Mouse (Mus musculus) heart, postnatal 10 days (tissue): ENCODE results near the gene Krt32. TPM values are rescaled to one million over a fixed set of nuclear protein-coding genes. Genes with fewer than 3 reads are reported as not detected.

Source experiments
- DNase-seq, 2 experiments: peaks; one replicate each; pipeline ENCODE4 v3.0.0; 2021
- intact Hi-C: fragments of 180-260 bp; cut with DNase I; formaldehyde crosslinking; loops from one replicate; pipeline ENCODE4 v1.15.1; 2025
- total RNA-seq, 2 experiments: library from RNA; stranded (reverse); gene quantifications; 2 replicates each; pipeline ENCODE4 v1.2.3; 2021

The Krt32 gene
- total RNA-seq: not detected

- intact Hi-C loops: no loop called here
- no peak for DNase-seq
These were observed at the start of gene Krt32 for GRCm38 (mm10) chr11:100087861-100088260. Krt32 (minus strand) TSS chr11:100088226.

GRCm38 (mm10) chr11:100137693-100138092, 49.7 kb upstream of the Krt32 start:
- no peak for DNase-seq
- intact Hi-C loops: no loop called here

- DNase-seq: no peak
- intact Hi-C loops: no loop called here
These were observed 48.5 kb upstream of the Krt32 start for GRCm38 (mm10) chr11:100136559-100136958.

GRCm38 (mm10) chr11:100135731-100136130, 47.7 kb upstream of the Krt32 start, which contains the start of gene Krt15:
Krt15 (minus strand) TSS chr11:100135928.
- DNase-seq: no peak
- intact Hi-C loops: no loop called here

GRCm38 (mm10) chr11:100124901-100125300, 36.9 kb upstream of the Krt32 start:
- DNase-seq: no peak
- intact Hi-C loops: no loop called here

- intact Hi-C loops: no loop called here
- no peak for DNase-seq
These were observed 33.4 kb upstream of the Krt32 start, which contains the start of gene Krt13 for GRCm38 (mm10) chr11:100121466-100121865. Krt13 (minus strand) TSS chr11:100121566.

GRCm38 (mm10) chr11:100120331-100120730, 32.3 kb upstream of the Krt32 start:
- intact Hi-C loops: no loop called here
- DNase-seq: no peak

- no peak for DNase-seq
- intact Hi-C loops: no loop called here
These were observed 25.7 kb upstream of the Krt32 start for GRCm38 (mm10) chr11:100113742-100114029.

GRCm38 (mm10) chr11:100112935-100113741, 25.1 kb upstream of the Krt32 start:
- intact Hi-C loops: no loop called here
- no peak for DNase-seq

- intact Hi-C loops: no loop called here
- no peak for DNase-seq
These were observed 17.6 kb upstream of the Krt32 start, which contains the start of gene Krt36 for GRCm38 (mm10) chr11:100105576-100106122. Krt36 (minus strand) TSS chr11:100105626.

- no peak for DNase-seq
- intact Hi-C loops: no loop called here
These were observed 14.8 kb upstream of the Krt32 start for GRCm38 (mm10) chr11:100102693-100103429.

- intact Hi-C loops: no loop called here
- DNase-seq: no peak
These were observed 12.4 kb upstream of the Krt32 start for GRCm38 (mm10) chr11:100100391-100100790.

- intact Hi-C loops: no loop called here
- no peak for DNase-seq
These were observed 9.8 kb upstream of the Krt32 start for GRCm38 (mm10) chr11:100097819-100098218.

GRCm38 (mm10) chr11:100096141-100096540, 8.1 kb upstream of the Krt32 start, which contains the start of gene Krt35:
Krt35 (minus strand) TSS chr11:100096241.
- no peak for DNase-seq
- intact Hi-C loops: no loop called here

- intact Hi-C loops: no loop called here
- DNase-seq: no peak
These were observed 476 bp upstream of the Krt32 start for GRCm38 (mm10) chr11:100088378-100089025.

- intact Hi-C loops: no loop called here
- DNase-seq: no peak
These were observed 14.2 kb downstream of the Krt32 start for GRCm38 (mm10) chr11:100073873-100074272.

- intact Hi-C loops: loop anchor here (5.0 kb wide), 1 partner anchor 100 kb away; no protein-coding TSS in a partner anchor
- DNase-seq: no peak
These were observed 20.6 kb downstream of the Krt32 start for GRCm38 (mm10) chr11:100067293-100068036.

- DNase-seq: peak in 1 of 2 experiments; percentile 1
- intact Hi-C loops: loop anchor here (5.0 kb wide), 1 partner anchor 101 kb away; no protein-coding TSS in a partner anchor
These were observed 21.6 kb downstream of the Krt32 start for GRCm38 (mm10) chr11:100066236-100067010.

GRCm38 (mm10) chr11:100058875-100059274, 29.2 kb downstream of the Krt32 start:
- intact Hi-C loops: no loop called here
- DNase-seq: no peak
